Mouse (Mus musculus) limb, embryonic 14.5 days (tissue): ENCODE data around the gene Nrap. TPM values are rescaled to one million over a fixed set of nuclear protein-coding genes. Genes with fewer than 3 reads are reported as not detected.

Experiments
- ATAC-seq: fragments of 200-750 bp; cut with Nextera tagmentation; 2 replicates; pipeline ENCODE4 v1.8.0; 2017; ENCODE audit warnings: low read depth, moderate number of reproducible peaks, moderate TSS enrichment; ENCODE audit not compliant: low FRiP score
- DNase-seq: peaks from one replicate; pipeline ENCODE4 v3.0.0-alpha.2; 2015; ENCODE audit warnings: low spot score
- H3K27ac ChIP-seq: fragments of 300-500 bp; sonication (generic); replicated peaks from 2 replicates; pipeline ENCODE4 v1.5.1; 2014; ENCODE audit warnings: low read depth, mild to moderate bottlenecking, low read length, moderate library complexity, mixed read lengths
- H3K27me3 ChIP-seq: fragments of 300-500 bp; sonication (generic); 2 replicates; pipeline ENCODE4 v1.6.1; 2014; ENCODE audit warnings: low read length, mixed read lengths; ENCODE audit not compliant: control insufficient read depth, insufficient read depth
- H3K36me3 ChIP-seq: fragments of 300-500 bp; sonication (generic); 2 replicates; pipeline ENCODE4 v1.6.1; 2014; ENCODE audit warnings: mild to moderate bottlenecking, low read length, moderate library complexity, mixed read lengths; ENCODE audit not compliant: control insufficient read depth, insufficient read depth
- H3K4me1 ChIP-seq: fragments of 300-500 bp; sonication (generic); 2 replicates; pipeline ENCODE4 v1.6.1; 2014; ENCODE audit warnings: antibody characterized with exemption, low read length, mixed read lengths; ENCODE audit not compliant: control insufficient read depth, insufficient read depth
- H3K4me2 ChIP-seq: fragments of 300-500 bp; sonication (generic); replicated peaks from 2 replicates; pipeline ENCODE4 v1.6.1; 2014; ENCODE audit warnings: low read depth, mild to moderate bottlenecking, low read length, moderate library complexity; ENCODE audit not compliant: severe bottlenecking
- H3K4me3 ChIP-seq: fragments of 300-500 bp; sonication (generic); replicated peaks from 2 replicates; pipeline ENCODE4 v1.5.1; 2014; ENCODE audit warnings: low read length
- H3K9ac ChIP-seq: fragments of 300-500 bp; sonication (generic); 2 replicates; pipeline ENCODE4 v1.6.1; 2014; ENCODE audit warnings: mild to moderate bottlenecking, low read depth, low read length, moderate library complexity; ENCODE audit not compliant: severe bottlenecking
- H3K9me3 ChIP-seq: fragments of 300-500 bp; sonication (generic); 2 replicates; pipeline ENCODE4 v1.6.1; 2016; ENCODE audit warnings: low read length; ENCODE audit not compliant: control insufficient read depth
- POLR2A ChIP-seq: fragments of 200-500 bp; IDR thresholded peaks from 2 replicates; pipeline ENCODE4 v1.8.0; 2012; ENCODE audit warnings: inconsistent platforms, mild to moderate bottlenecking, moderate library complexity, borderline replicate concordance; ENCODE audit not compliant: insufficient read depth, insufficient read length; ENCODE audit errors: extremely low read depth
- WGBS: fragments of 180-500 bp; shearing (Covaris S2); extraction: QIAGEN DNeasy Blood & Tissue Kit; methylation state at CpG from one replicate; pipeline ENCODE4 v1.1.7; 2014; 5-methylcytosine and 5-hydroxymethylcytosine counted together
- polyA plus RNA-seq, 2 experiments: library from polyadenylated mRNA; depleted of rRNA in 1 of 2; stranded (reverse) in 1 of 2; unstranded in 1 of 2; fragments of >200 nt; fragmentation: Nextera tagmentation in 1 of 2; extraction: Ambion mirVana in 1 of 2; gene quantifications; 2 replicates each; pipeline versions ENCODE4 v1.2.1 to v1.2.3; 2012 to 2014

Gene Nrap
- polyA plus RNA-seq, 2 experiments = 2.1 to 2.8 TPM

- H3K36me3 ChIP-seq = no peaks in the 10 kb centered on the region
- WGBS = 84% methylated on average over 7 of the region's 7 CpGs
- no peaks in the 10 kb centered on the region for H3K9me3 ChIP-seq
- no peak overlapping the region for H3K27ac ChIP-seq
- no peaks in the 10 kb centered on the region for H3K27me3 ChIP-seq
- H3K4me1 ChIP-seq = no peaks in the 10 kb centered on the region
- ATAC-seq (no peak), DNase-seq (no peak)
- no peak overlapping the region for H3K9ac ChIP-seq
- TF ChIP-seq POLR2A = no peak
- H3K4me2 ChIP-seq = no peak overlapping the region
- H3K4me3 ChIP-seq = no peak overlapping the region
Measured at GRCm38 (mm10) chr19:56380341-56380740, 9.5 kb downstream of the Nrap start.

GRCm38 (mm10) chr19:56378554-56379172, 11.2 kb downstream of the Nrap start:
- no peak for TF ChIP-seq POLR2A
- no peaks in the 10 kb centered on the region for H3K27me3 ChIP-seq
- no peak for DNase-seq
- no peak overlapping the region for H3K27ac ChIP-seq
- no peaks in the 10 kb centered on the region for H3K36me3 ChIP-seq
- no peaks in the 10 kb centered on the region for H3K4me1 ChIP-seq
- H3K9ac ChIP-seq = no peak overlapping the region
- H3K4me3 ChIP-seq = no peak overlapping the region
- no peaks in the 10 kb centered on the region for H3K9me3 ChIP-seq
- no peak for ATAC-seq
- H3K4me2 ChIP-seq = no peak overlapping the region
- WGBS = 73% methylated on average over 13 of the region's 13 CpGs

- no peaks in the 10 kb centered on the region for H3K4me1 ChIP-seq
- DNase-seq (no peak), ATAC-seq (no peak)
- H3K9me3 ChIP-seq = no peaks in the 10 kb centered on the region
- no peak overlapping the region for H3K27ac ChIP-seq
- H3K4me2 ChIP-seq = no peak overlapping the region
- no peaks in the 10 kb centered on the region for H3K27me3 ChIP-seq
- TF ChIP-seq POLR2A = no peak
- no peaks in the 10 kb centered on the region for H3K36me3 ChIP-seq
- H3K4me3 ChIP-seq = no peak overlapping the region
- WGBS = 83% methylated on average over 5 of the region's 5 CpGs
- no peak overlapping the region for H3K9ac ChIP-seq
Measured at GRCm38 (mm10) chr19:56378007-56378406, 11.8 kb downstream of the Nrap start.

- ATAC-seq (peak; percentile 87), DNase-seq (peak; percentile 47)
- no peak overlapping the region for H3K4me2 ChIP-seq
- no peaks in the 10 kb centered on the region for H3K36me3 ChIP-seq
- no peak for TF ChIP-seq POLR2A
- no peaks in the 10 kb centered on the region for H3K9me3 ChIP-seq
- H3K27ac ChIP-seq = no peak overlapping the region
- 0 out of 2 replicates have a peak, but pooled peaks cover 5% of the 10 kb centered on the region for H3K4me1 ChIP-seq
- H3K4me3 ChIP-seq = no peak overlapping the region
- H3K9ac ChIP-seq = no peak overlapping the region
- H3K27me3 ChIP-seq = no peaks in the 10 kb centered on the region
- WGBS = 62% methylated on average over 10 of the region's 10 CpGs
Measured at GRCm38 (mm10) chr19:56374011-56374410, 15.8 kb downstream of the Nrap start.

GRCm38 (mm10) chr19:56373246-56373645, 16.6 kb downstream of the Nrap start:
- Histone ChIP-seq H3K4me2 (no peak overlapping the region), H3K36me3 (no peaks in the 10 kb centered on the region), H3K27ac (no peak overlapping the region), H3K4me3 (no peak overlapping the region), H3K4me1 (0 out of 2 replicates have a peak, but pooled peaks cover 5% of the 10 kb centered on the region), H3K9me3 (no peaks in the 10 kb centered on the region), H3K9ac (no peak overlapping the region), H3K27me3 (no peaks in the 10 kb centered on the region)
- ATAC-seq (no peak), DNase-seq (no peak)
- 78% methylated on average over 5 of the region's 5 CpGs for WGBS
- TF ChIP-seq POLR2A = no peak
